Mouse (Mus musculus): ENCODE results near the gene Mrpl57. TPM values are rescaled to one million over a fixed set of nuclear protein-coding genes. Genes with fewer than 3 reads are reported as not detected.
"Not testable (repeated sequence)": the region's sequence is repeated elsewhere in the genome, so short reads cannot be mapped to it uniquely, and the experiment has no call there.

Gene Mrpl57
- polyA plus RNA-seq, 1 experiment from 2014 or later: 131 TPM

GRCm38 (mm10) chr14:57820839-57821238, 5.2 kb upstream of the Mrpl57 start:
- Histone ChIP-seq H3K4me3 (no peak overlapping the region), H3K9ac (replicated peaks) (no peak overlapping the region), H3K27me3 (no peaks in the 10 kb centered on the region), H3K9me3 (no peaks in the 10 kb centered on the region), H3K4me1 (peaks cover 5% of the 10 kb centered on the region; the same call in 1 of the 2 replicates), H3K27ac (replicated peaks) (no peak overlapping the region), H3K36me3 (peaks cover 57% of the 10 kb centered on the region), H3K4me2 (replicated peaks) (no peak overlapping the region)
- 89% methylated on average over 4 of the region's 4 CpGs for WGBS
- no peak for ATAC-seq (ENCODE audit: low FRiP score, low read depth)

GRCm38 (mm10) chr14:57827284-57827683, 1.2 kb downstream of the Mrpl57 start:
- 73% methylated on average over 1 of the region's 1 CpGs for WGBS
- ATAC-seq (ENCODE audit: low FRiP score, low read depth): no peak

GRCm38 (mm10) chr14:57833526-57833925, 7.5 kb downstream of the Mrpl57 start:
- H3K9me3 ChIP-seq: no peaks in the 10 kb centered on the region
- H3K27ac ChIP-seq (replicated peaks): no peak overlapping the region
- 97% methylated on average over 2 of the region's 2 CpGs for WGBS
- H3K9ac ChIP-seq (replicated peaks): no peak overlapping the region
- no peak overlapping the region for H3K4me2 ChIP-seq (replicated peaks)
- ATAC-seq (ENCODE audit: low FRiP score, low read depth): no peak
- no peak overlapping the region for H3K4me3 ChIP-seq
- H3K4me1 ChIP-seq: no peaks in the 10 kb centered on the region
- peaks cover 35% of the 10 kb centered on the region for H3K36me3 ChIP-seq
- no peaks in the 10 kb centered on the region for H3K27me3 ChIP-seq

More at GRCm38 (mm10) chr14:57827284-57827683, 1.2 kb downstream of the Mrpl57 start:
- Histone ChIP-seq H3K4me2 (replicated peaks) (peak overlapping the region; percentile 70), H3K27ac (replicated peaks) (no peak overlapping the region), H3K27me3 (no peaks in the 10 kb centered on the region), H3K4me1 (peaks cover 16% of the 10 kb centered on the region), H3K36me3 (peaks cover 10% of the 10 kb centered on the region; the same call in 1 of the 2 replicates), H3K9me3 (no peaks in the 10 kb centered on the region), H3K4me3 (peak overlapping the region; percentile 83), H3K9ac (replicated peaks) (peak overlapping the region; percentile 86)

GRCm38 (mm10) chr14:57835157-57835556, 9.1 kb downstream of the Mrpl57 start:
- Histone ChIP-seq H3K4me1 (no peaks in the 10 kb centered on the region), H3K4me2 (replicated peaks) (no peak overlapping the region), H3K36me3 (peaks cover 46% of the 10 kb centered on the region), H3K4me3 (no peak overlapping the region), H3K27me3 (no peaks in the 10 kb centered on the region), H3K9me3 (no peaks in the 10 kb centered on the region), H3K9ac (replicated peaks) (no peak overlapping the region), H3K27ac (replicated peaks) (no peak overlapping the region)
- ATAC-seq (ENCODE audit: low FRiP score, low read depth): no peak
- 94% methylated on average over 10 of the region's 10 CpGs for WGBS

GRCm38 (mm10) chr14:57844535-57844934, 18.5 kb downstream of the Mrpl57 start:
- Histone ChIP-seq H3K4me3 (no peak overlapping the region), H3K27ac (replicated peaks) (no peak overlapping the region), H3K9ac (replicated peaks) (no peak overlapping the region), H3K4me2 (replicated peaks) (no peak overlapping the region), H3K4me1 (no peaks in the 10 kb centered on the region), H3K36me3 (peaks cover 34% of the 10 kb centered on the region), H3K27me3 (no peaks in the 10 kb centered on the region), H3K9me3 (no peaks in the 10 kb centered on the region)
- no peak for ATAC-seq (ENCODE audit: low FRiP score, low read depth)
- 93% methylated on average over 3 of the region's 3 CpGs for WGBS

- H3K27me3 ChIP-seq; ATAC-seq (ENCODE audit: low FRiP score, low read depth); H3K9ac ChIP-seq (replicated peaks); H3K9me3 ChIP-seq; H3K4me1 ChIP-seq; H3K4me2 ChIP-seq (replicated peaks); H3K27ac ChIP-seq (replicated peaks); H3K4me3 ChIP-seq: not testable (repeated sequence)
- peaks cover 28% of the 10 kb centered on the region for H3K36me3 ChIP-seq
- 92% methylated on average over 5 of the region's 5 CpGs for WGBS
Measured at GRCm38 (mm10) chr14:57848061-57848460, 22.0 kb downstream of the Mrpl57 start.

GRCm38 (mm10) chr14:57848646-57849045, 22.6 kb downstream of the Mrpl57 start:
- Histone ChIP-seq H3K4me1 (no peaks in the 10 kb centered on the region), H3K27me3 (no peaks in the 10 kb centered on the region), H3K36me3 (peaks cover 28% of the 10 kb centered on the region), H3K27ac (replicated peaks) (no peak overlapping the region), H3K9me3 (no peaks in the 10 kb centered on the region), H3K4me3 (no peak overlapping the region), H3K4me2 (replicated peaks) (no peak overlapping the region), H3K9ac (replicated peaks) (no peak overlapping the region)
- no peak for ATAC-seq (ENCODE audit: low FRiP score, low read depth)
- WGBS: 92% methylated on average over 2 of the region's 2 CpGs

GRCm38 (mm10) chr14:57850330-57850729, 24.3 kb downstream of the Mrpl57 start:
- Histone ChIP-seq H3K4me1 (no peaks in the 10 kb centered on the region), H3K27me3 (no peaks in the 10 kb centered on the region), H3K9ac (replicated peaks) (no peak overlapping the region), H3K36me3 (peaks cover 15% of the 10 kb centered on the region), H3K4me3 (no peak overlapping the region), H3K4me2 (replicated peaks) (no peak overlapping the region), H3K9me3 (no peaks in the 10 kb centered on the region), H3K27ac (replicated peaks) (no peak overlapping the region)
- WGBS: 92% methylated on average over 3 of the region's 3 CpGs
- ATAC-seq (ENCODE audit: low FRiP score, low read depth): no peak

GRCm38 (mm10) chr14:57852961-57853360, 26.9 kb downstream of the Mrpl57 start:
- no peak overlapping the region for H3K27ac ChIP-seq (replicated peaks)
- no peaks in the 10 kb centered on the region for H3K27me3 ChIP-seq
- ATAC-seq (ENCODE audit: low FRiP score, low read depth): no peak
- WGBS: 58% methylated on average over 2 of the region's 2 CpGs
- H3K4me2 ChIP-seq (replicated peaks): no peak overlapping the region
- no peaks in the 10 kb centered on the region for H3K9me3 ChIP-seq
- no peak overlapping the region for H3K4me3 ChIP-seq
- no peaks in the 10 kb centered on the region for H3K4me1 ChIP-seq
- peaks cover 12% of the 10 kb centered on the region for H3K36me3 ChIP-seq
- no peak overlapping the region for H3K9ac ChIP-seq (replicated peaks)

GRCm38 (mm10) chr14:57856037-57856436, 30.0 kb downstream of the Mrpl57 start:
- H3K27me3 ChIP-seq; H3K4me2 ChIP-seq (replicated peaks); H3K4me1 ChIP-seq; H3K4me3 ChIP-seq; ATAC-seq (ENCODE audit: low FRiP score, low read depth); H3K27ac ChIP-seq (replicated peaks); H3K9ac ChIP-seq (replicated peaks); H3K9me3 ChIP-seq: not testable (repeated sequence)
- peaks cover 12% of the 10 kb centered on the region; the same call in 1 of the 2 replicates for H3K36me3 ChIP-seq

- peaks cover 23% of the 10 kb centered on the region for H3K36me3 ChIP-seq
- no peaks in the 10 kb centered on the region for H3K27me3 ChIP-seq
- H3K4me1 ChIP-seq: no peaks in the 10 kb centered on the region
- no peak overlapping the region for H3K4me3 ChIP-seq
- ATAC-seq (ENCODE audit: low FRiP score, low read depth): no peak
- no peak overlapping the region for H3K9ac ChIP-seq (replicated peaks)
- no peaks in the 10 kb centered on the region for H3K9me3 ChIP-seq
- no peak overlapping the region for H3K4me2 ChIP-seq (replicated peaks)
- H3K27ac ChIP-seq (replicated peaks): no peak overlapping the region
- whole genome bisulfite sequencing: 83% methylated on average over 2 of the region's 2 CpGs
Measured at GRCm38 (mm10) chr14:57858601-57859000, 32.6 kb downstream of the Mrpl57 start.

- H3K36me3 ChIP-seq: peaks cover 29% of the 10 kb centered on the region
- H3K9me3 ChIP-seq: no peaks in the 10 kb centered on the region
- H3K9ac ChIP-seq (replicated peaks): no peak overlapping the region
- no peak overlapping the region for H3K4me3 ChIP-seq
- no peaks in the 10 kb centered on the region for H3K4me1 ChIP-seq
- ATAC-seq (ENCODE audit: low FRiP score, low read depth): no peak
- no peaks in the 10 kb centered on the region for H3K27me3 ChIP-seq
- no peak overlapping the region for H3K4me2 ChIP-seq (replicated peaks)
- H3K27ac ChIP-seq (replicated peaks): no peak overlapping the region
Measured at GRCm38 (mm10) chr14:57859520-57859919, 33.5 kb downstream of the Mrpl57 start.

- WGBS: 88% methylated on average over 4 of the region's 4 CpGs
- Histone ChIP-seq H3K4me3 (no peak overlapping the region), H3K4me1 (no peaks in the 10 kb centered on the region), H3K4me2 (replicated peaks) (no peak overlapping the region), H3K9ac (replicated peaks) (no peak overlapping the region), H3K27ac (replicated peaks) (no peak overlapping the region), H3K9me3 (no peaks in the 10 kb centered on the region), H3K36me3 (peaks cover 41% of the 10 kb centered on the region), H3K27me3 (no peaks in the 10 kb centered on the region)
- ATAC-seq (ENCODE audit: low FRiP score, low read depth): no peak
Measured at GRCm38 (mm10) chr14:57861987-57862412, 36.0 kb downstream of the Mrpl57 start.
